Comparison of ENCODE assay signal across 7 mouse cellular contexts in the genomic region with DNA sequence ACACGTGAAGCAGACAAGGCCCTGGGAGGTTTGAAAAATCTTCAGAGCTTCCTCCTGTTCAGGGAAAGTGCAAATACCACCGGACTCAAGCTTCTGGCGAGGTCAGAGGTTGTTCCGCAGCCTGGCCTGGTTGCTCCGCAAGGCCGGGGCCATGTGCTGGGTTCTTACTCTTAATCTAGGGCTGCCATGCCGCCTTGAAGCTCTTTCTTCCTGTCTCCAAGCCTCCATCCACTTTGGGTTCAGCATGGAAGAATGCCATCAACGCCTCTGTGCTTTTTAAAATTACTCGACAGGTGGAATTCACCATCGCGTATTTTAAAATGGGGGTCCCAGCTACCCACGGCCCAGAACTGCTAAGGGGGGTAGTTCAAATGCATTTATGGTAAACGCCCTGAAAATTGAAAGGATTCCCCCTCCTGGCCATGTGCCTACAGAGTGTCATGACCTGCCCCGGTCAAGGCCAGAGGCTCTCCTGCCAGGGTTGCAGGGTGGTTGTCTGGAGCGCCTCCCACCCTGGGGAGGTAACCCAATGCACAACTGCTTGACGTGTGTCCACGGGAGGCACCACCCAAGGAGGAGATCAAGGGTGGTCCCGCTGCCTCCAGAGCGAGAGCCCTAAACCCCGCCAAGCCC. TPM values are rescaled to one million over a fixed set of nuclear protein-coding genes. Genes with fewer than 3 reads are reported as not detected.
DNase-seq lines count a peak whose midpoint lies in the region; ATAC-seq and TF ChIP-seq lines count a peak whose summit lies in the region.

No protein-coding gene starts in this region.

- no peak for TF ChIP-seq POLR2A in thymus, adult 2 months (IDR thresholded peaks at IDR 0.05; ENCODE audit: control insufficient read depth, extremely low read depth, insufficient read depth, low read length, poor library complexity)

- peak overlapping the region; percentile 61 for H3K4me2 ChIP-seq in embryonic facial prominence, embryonic 12.5 days (replicated peaks)
- peak overlapping the region; percentile 93 for H3K4me2 ChIP-seq in intestine, embryonic 15.5 days (replicated peaks)

- H3K9me3 ChIP-seq in embryonic facial prominence, embryonic 12.5 days: no peaks in the 10 kb centered on the region
- no peaks in the 10 kb centered on the region for H3K9me3 ChIP-seq in intestine, embryonic 15.5 days

- no peak for ATAC-seq in embryonic facial prominence, embryonic 12.5 days (ENCODE audit: insufficient number of reproducible peaks, insufficient read depth, low FRiP score, low TSS enrichment)
- peak; percentile 83 for ATAC-seq in intestine, embryonic 15.5 days

- peak; percentile 14 for DNase-seq in thymus, adult 2 months
- no peak for DNase-seq in thymus, postnatal 25 days
- DNase-seq in lung, postnatal 36 days: peak; percentile 10
- no peak for DNase-seq in cerebellum, adult 9-11 months
- DNase-seq in ovary, adult 18-20 months (ENCODE audit: low spot score): no peak

- no peak overlapping the region for H3K27ac ChIP-seq in thymus, adult 2 months (ENCODE audit: control insufficient read depth, insufficient read depth, low read length)
- 0 out of 2 replicates have a peak overlapping the region, but pooled peaks have one; percentile 47 for H3K27ac ChIP-seq in embryonic facial prominence, embryonic 12.5 days
- peak overlapping the region; percentile 89 for H3K27ac ChIP-seq in intestine, embryonic 15.5 days

- H3K4me3 ChIP-seq in thymus, adult 2 months (ENCODE audit: control insufficient read depth, insufficient read depth, low read length): peak overlapping the region; percentile 91
- peak overlapping the region; percentile 94 for H3K4me3 ChIP-seq in embryonic facial prominence, embryonic 12.5 days
- H3K4me3 ChIP-seq in intestine, embryonic 15.5 days (replicated peaks): peak overlapping the region; percentile 92

- H3K9ac ChIP-seq in embryonic facial prominence, embryonic 12.5 days: peak overlapping the region; percentile 33; the same call in 1 of the 2 replicates
- peak overlapping the region; percentile 50 for H3K9ac ChIP-seq in intestine, embryonic 15.5 days

- H3K4me1 ChIP-seq in thymus, adult 2 months (replicated peaks; ENCODE audit: control insufficient read depth, insufficient read depth, low read length): peaks cover 26% of the 10 kb centered on the region
- H3K4me1 ChIP-seq in embryonic facial prominence, embryonic 12.5 days: peaks cover 31% of the 10 kb centered on the region
- H3K4me1 ChIP-seq in intestine, embryonic 15.5 days (replicated peaks): peaks cover 31% of the 10 kb centered on the region

- no peak for TF ChIP-seq CTCF in thymus, adult 2 months (IDR thresholded peaks at IDR 0.05; ENCODE audit: borderline replicate concordance, control insufficient read depth, extremely low read depth, insufficient read depth, low read length, poor library complexity)

- 12% methylated on average over 20 of the region's 20 CpGs for WGBS in thymus, adult 2 months
- under 1% methylated on average over 20 of the region's 20 CpGs for WGBS in embryonic facial prominence, embryonic 12.5 days
- WGBS in intestine, embryonic 15.5 days: 3% methylated on average over 20 of the region's 20 CpGs

- peaks cover 5% of the 10 kb centered on the region for H3K36me3 ChIP-seq in thymus, adult 2 months (ENCODE audit: control insufficient read depth, insufficient read depth, low read length)
- H3K36me3 ChIP-seq in embryonic facial prominence, embryonic 12.5 days: peaks cover 14% of the 10 kb centered on the region
- peaks cover 7% of the 10 kb centered on the region; the same call in 1 of the 2 replicates for H3K36me3 ChIP-seq in intestine, embryonic 15.5 days

- H3K27me3 ChIP-seq in thymus, adult 2 months (ENCODE audit: control insufficient read depth, insufficient read depth, low read length): no peaks in the 10 kb centered on the region
- no peaks in the 10 kb centered on the region for H3K27me3 ChIP-seq in embryonic facial prominence, embryonic 12.5 days
- no peaks in the 10 kb centered on the region for H3K27me3 ChIP-seq in intestine, embryonic 15.5 days (replicated peaks)

RNA-seq across cellular contexts. Expression of gene Dhcr24, which starts 0.5 kb away (rescaled TPM):
- polyA plus RNA-seq in thymus, adult 2 months (2012; rRNA removed): 80.0 and 106 TPM in 2 replicates
- polyA plus RNA-seq in embryonic facial prominence, embryonic 12.5 days (2016; fragmentation: Nextera tagmentation; extraction: Ambion mirVana): 5.5 and 6.0 TPM in 2 replicates
- polyA plus RNA-seq in intestine, embryonic 15.5 days (2015; fragmentation: Nextera tagmentation; extraction: Ambion mirVana): 8.0 and 9.1 TPM in 2 replicates

RNA-seq across cellular contexts. Expression of gene Lexm, which starts 56.7 kb away (rescaled TPM):
- not detected in 2 replicates for polyA plus RNA-seq in thymus, adult 2 months (2012; rRNA removed)
- 0.40 and 0.76 TPM in 2 replicates for polyA plus RNA-seq in embryonic facial prominence, embryonic 12.5 days (2016; fragmentation: Nextera tagmentation; extraction: Ambion mirVana)
- polyA plus RNA-seq in intestine, embryonic 15.5 days (2015; fragmentation: Nextera tagmentation; extraction: Ambion mirVana): not detected in 2 replicates

Comparison
In these comparisons a context has a peak if more than half of its experiments do, and no peak if none do; other contexts are left out.
1. DNase-seq: peak in thymus, adult 2 months (single experiment) and lung, postnatal 36 days (single experiment); none in thymus, postnatal 25 days (single experiment), cerebellum, adult 9-11 months (single experiment) and ovary, adult 18-20 months (single experiment).
2. Peak in every context shown above with its lines, with median percentiles within 50 percentile points of each other: H3K4me3 ChIP-seq.